Mouse (Mus musculus): ENCODE data around the gene Ankrd63. TPM values are rescaled to one million over a fixed set of nuclear protein-coding genes. Genes with fewer than 3 reads are reported as not detected.

Ankrd63 gene
- total RNA-seq (2021), result under 1 TPM in 1 of 2 experiments, not detected in 1; 0.08 TPM
- long read RNA-seq, experiment 1, result 0 reads
- long read RNA-seq, experiment 2, full-length matches to known transcripts, result 1 of 1 reads
- long read RNA-seq, experiment 2, partial matches to known transcripts, result 0 of 1 reads
- long read RNA-seq, experiment 2, other reads (novel, unspliced or antisense), result 0 of 1 reads

- no peak for DNase-seq (ENCODE audit: low spot score in 2 of 2)
Observed at GRCm38 (mm10) chr2:118703913-118704730, at the start of gene Ankrd63. TSS of gene Ankrd63 (minus strand) at chr2:118703963.

DNA sequence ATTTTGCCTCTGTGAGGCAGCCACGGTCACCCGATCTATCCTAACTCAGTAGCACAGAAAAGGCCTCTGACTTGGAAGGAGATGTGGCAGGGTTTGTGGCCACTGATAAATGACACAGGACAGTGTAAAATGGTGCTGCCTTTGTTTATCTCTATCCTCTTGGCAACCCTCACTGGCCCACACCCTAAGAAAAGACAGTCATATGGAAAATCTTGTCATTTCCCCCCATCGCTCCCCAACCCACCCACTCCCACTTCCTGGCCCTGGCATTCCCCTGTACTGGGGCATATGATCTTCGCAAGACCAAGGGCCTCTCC lies 49.0 kb upstream of the Ankrd63 start:
- no peak for DNase-seq (ENCODE audit: low spot score in 2 of 2)

DNA sequence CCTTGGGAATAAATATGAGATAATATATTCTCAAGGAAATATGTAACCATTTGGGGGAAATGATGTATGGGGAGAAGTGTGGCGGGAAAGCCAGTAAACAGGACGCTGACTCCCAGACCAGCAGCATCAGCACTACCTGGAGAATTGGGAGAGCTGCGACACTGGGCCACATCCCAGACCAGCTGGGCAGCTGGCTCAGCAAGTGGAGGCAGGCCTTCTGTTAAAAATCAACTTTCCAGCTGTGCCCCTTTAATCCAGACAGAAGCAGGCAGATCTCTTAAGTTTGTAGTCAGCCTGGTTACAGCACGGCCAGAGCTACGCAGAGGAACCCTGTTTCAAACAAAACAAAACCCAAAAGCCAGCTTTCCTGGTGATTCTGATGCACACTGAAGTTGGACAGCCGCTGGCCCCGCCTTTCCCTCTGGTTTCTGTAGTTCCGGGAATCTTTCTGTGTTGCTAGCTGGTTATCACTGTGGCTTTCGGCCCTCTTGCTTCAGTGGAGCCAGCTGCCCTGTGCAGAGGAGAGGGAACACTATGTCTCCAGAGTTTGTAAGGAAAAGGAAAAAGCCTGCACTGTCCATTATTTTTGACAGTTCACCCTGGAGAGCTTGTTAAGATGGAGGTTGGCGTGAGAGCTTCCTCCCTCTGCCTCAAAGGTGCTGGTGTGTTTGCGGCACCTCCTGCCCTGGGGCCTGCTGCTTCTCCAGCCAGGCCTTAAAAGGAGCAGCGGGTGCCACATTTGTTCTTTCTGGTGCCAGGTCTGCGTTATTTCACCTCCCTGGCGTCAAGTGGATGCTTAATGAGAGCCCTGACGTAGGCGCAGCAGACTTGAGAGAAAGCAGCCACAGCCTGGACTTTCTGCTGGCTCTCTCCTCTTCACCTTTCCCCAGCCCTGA lies 48.4 kb upstream of the Ankrd63 start:
- DNase-seq (ENCODE audit: low spot score in 2 of 2), result no peak

GRCm38 (mm10) chr2:118750476-118750875 lies 46.7 kb upstream of the Ankrd63 start:
- no peak for DNase-seq (ENCODE audit: low spot score in 2 of 2)

- DNase-seq (ENCODE audit: low spot score in 2 of 2), result no peak
Observed at GRCm38 (mm10) chr2:118749341-118749884, 45.6 kb upstream of the Ankrd63 start.

DNA sequence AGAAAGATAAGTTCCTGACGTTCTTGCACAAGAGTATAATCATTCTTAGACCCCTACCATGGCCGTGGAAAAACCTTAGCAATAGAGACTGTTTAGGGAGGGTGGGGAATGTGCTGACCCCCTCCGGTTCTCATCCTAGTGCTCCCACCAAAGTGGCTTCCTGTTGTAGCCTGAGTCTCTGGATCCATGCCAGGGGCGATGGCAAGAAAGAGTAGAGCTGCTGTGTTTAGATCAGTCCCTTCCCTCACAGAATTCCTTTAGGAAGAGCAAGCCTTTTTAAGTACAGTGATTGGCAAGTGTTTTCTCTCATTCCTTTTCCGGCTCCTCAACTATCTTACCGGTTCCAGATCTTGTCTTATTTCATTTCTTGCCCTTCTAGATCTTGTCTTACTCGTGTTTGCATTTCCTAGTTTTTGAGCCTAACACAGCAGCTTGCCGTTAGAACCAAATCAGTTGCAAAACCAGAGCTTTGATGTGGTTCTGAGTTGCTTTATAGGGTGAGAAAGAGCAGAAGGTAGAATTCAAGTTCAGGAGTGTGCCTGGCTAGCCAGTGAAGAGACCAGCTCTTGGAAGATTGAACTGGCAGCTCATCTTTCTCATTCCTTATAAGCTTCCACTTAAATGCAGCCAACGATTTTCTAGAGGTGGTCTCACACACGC lies 43.7 kb upstream of the Ankrd63 start:
- DNase-seq (ENCODE audit: low spot score in 2 of 2), result no peak

GRCm38 (mm10) chr2:118745915-118746901 lies 42.4 kb upstream of the Ankrd63 start:
- DNase-seq (ENCODE audit: low spot score in 2 of 2), result peak in 1 of 2 experiments; percentile 45

GRCm38 (mm10) chr2:118745232-118745884 lies 41.6 kb upstream of the Ankrd63 start, which contains the start of gene Inafm2:
TSS of gene Inafm2 (plus strand) at chr2:118745758.
- DNase-seq (ENCODE audit: low spot score in 2 of 2), result peak; percentile 79 to 88

DNA sequence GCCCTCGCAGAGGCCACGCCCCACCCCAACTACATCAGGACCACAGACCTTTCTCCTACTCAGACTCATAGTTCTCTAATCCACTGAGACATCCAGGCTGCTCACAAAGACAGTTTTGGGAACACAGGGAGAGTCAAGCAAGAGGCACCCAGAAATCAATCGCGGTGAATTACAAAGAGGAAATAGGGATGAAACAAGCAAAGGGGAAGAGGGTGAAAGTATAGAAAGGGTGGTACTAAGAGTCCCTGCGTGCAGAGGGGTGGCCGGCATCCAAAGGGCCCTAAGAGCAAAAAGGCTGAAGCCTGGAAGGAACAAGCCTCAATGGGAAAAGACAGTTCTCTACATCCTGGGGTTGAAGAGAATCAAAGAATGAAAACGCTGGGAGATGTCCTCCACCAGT lies 40.9 kb upstream of the Ankrd63 start:
- no peak for DNase-seq (ENCODE audit: low spot score in 2 of 2)

DNA sequence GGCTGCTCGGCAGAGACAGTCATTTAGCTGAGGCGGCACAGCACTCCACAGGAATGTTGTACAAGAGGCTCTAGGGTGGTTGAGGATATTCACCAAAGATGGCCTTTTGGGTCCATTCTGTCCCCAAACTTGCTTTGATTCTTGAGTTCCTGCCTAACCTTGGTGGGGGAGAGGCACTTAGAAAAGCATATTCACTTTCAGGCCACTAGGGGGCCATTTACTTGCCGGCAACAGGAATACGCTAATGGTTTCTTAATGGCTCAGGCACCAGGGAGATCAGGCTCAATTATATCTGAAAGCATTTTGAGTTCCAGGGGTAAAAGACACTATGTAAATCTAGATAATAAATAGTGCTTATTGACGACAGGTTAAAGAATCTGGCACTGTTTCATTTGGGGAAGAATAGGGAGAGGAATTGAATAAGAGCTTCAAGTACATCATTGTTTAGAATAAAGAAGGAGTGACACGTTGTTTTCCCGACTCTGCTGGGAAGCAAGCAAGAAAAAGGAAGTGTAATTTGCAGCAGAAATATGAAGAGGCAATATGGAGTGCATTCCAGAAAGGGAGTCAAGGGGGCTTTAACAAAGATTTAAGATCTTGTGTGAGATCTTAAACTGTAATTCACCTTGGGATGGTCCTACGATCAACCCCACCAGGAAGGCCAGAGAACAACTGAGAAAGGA lies 39.6 kb upstream of the Ankrd63 start:
- no peak for DNase-seq (ENCODE audit: low spot score in 2 of 2)

GRCm38 (mm10) chr2:118741183-118741582 lies 37.4 kb upstream of the Ankrd63 start:
- no peak for DNase-seq (ENCODE audit: low spot score in 2 of 2)

- no peak for DNase-seq (ENCODE audit: low spot score in 2 of 2)
Observed at GRCm38 (mm10) chr2:118740341-118740740, 36.6 kb upstream of the Ankrd63 start.

DNA sequence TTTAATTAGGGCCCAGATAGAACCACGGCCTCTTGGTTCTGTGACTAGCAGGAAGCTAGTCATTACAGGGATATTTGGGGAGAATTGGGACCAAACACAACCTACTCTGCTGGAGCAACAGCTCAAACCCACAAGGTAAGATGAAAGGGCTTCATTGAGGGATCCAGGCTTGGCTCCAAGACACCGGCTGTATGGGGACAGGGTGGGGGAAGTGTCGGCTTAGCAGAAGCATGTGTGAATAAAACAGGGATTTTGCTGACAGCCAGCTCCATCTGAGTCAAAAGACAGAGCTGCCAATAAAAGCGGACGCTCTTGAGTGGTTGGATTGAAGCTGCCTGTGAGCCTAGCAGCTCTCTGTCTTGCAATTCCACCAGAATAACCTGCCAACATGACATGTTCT lies 29.6 kb upstream of the Ankrd63 start:
- DNase-seq (ENCODE audit: low spot score in 2 of 2), result no peak

- DNase-seq (ENCODE audit: low spot score in 2 of 2), result no peak
Observed at GRCm38 (mm10) chr2:118731981-118732380, 28.2 kb upstream of the Ankrd63 start.

GRCm38 (mm10) chr2:118730622-118730915 lies 26.8 kb upstream of the Ankrd63 start:
- DNase-seq (ENCODE audit: low spot score in 2 of 2), result peak; percentile 60 to 73

DNA sequence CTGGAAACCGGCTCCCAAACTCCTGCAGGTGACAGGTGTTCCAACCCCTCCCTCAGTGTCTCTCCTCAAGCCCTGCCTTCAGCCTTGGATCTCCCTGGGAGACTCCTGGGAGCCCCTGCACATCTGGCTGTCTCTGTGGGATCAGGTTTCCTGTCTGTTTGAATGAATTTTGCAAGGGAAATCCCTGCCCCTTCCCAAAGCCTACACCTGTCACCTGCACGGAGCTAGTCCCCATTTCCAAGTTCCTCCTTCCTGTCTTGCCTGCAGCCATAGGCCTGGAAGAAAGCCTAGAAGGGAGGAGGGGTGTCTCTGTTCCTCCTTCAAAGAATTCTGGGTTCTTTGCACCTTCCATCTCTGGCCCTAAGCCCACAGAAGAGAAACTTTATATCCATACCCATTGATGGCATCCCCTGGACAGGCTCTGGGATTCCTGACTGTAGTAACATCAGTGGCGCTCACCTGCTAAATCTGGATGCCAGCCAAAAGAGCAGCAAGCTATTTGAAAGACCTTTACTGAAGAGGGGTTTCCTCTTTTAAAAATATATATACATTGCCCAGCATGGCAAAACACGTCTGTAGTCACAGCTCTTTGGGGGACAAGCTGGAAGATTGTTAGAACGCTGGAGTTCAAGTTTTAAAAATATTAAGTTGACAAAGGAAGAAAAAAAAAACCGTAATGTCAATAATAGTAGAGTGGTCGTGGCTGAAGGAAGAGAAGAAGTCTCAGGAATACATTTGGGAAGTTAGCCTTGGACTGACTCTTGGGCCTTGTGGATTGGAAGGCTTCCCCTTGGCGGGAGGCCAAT lies 26.3 kb upstream of the Ankrd63 start:
- DNase-seq (ENCODE audit: low spot score in 2 of 2), result no peak

- no peak for DNase-seq (ENCODE audit: low spot score in 2 of 2)
Observed at GRCm38 (mm10) chr2:118729194-118729593, 25.4 kb upstream of the Ankrd63 start.

DNA sequence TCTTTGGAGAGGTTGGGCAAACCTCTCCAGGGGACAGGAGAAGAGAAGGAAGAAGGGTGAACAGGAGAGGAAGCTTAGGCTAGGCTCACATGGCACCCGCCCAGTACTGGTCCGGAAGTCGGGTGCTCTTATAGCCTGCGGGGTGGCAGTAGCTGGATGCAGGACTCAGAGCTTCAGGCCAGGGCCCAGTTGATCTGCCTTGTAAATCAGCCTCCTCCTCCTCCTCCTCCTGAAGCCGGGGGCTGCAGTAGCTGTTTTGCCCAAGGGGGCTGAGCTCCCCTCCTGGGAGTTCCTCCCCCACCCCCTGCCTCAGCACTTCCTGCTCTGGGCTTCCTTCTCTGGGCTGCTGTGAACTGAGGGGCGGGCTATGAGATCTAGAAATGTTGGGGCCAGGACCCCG lies 24.6 kb upstream of the Ankrd63 start, which contains the start of gene Plcb2:
Plcb2 (minus strand) TSS at position 102 of the 400 bp plus-strand sequence.
- no peak for DNase-seq (ENCODE audit: low spot score in 2 of 2)

Measured in gastrocnemius, postnatal 4 days (tissue).